Mouse (Mus musculus) limb, embryonic 13.5 days (tissue): ENCODE data around the gene Rmi2. TPM values are rescaled to one million over a fixed set of nuclear protein-coding genes. Genes with fewer than 3 reads are reported as not detected.
"Not testable (repeated sequence)": the region's sequence is repeated elsewhere in the genome, so short reads cannot be mapped to it uniquely, and the experiment has no call there.

Experiments
- ATAC-seq: fragments of 200-750 bp; cut with Nextera tagmentation; 2 replicates; pipeline ENCODE4 v1.8.0; 2017; ENCODE audit warnings: low read depth, moderate number of reproducible peaks, moderate TSS enrichment; ENCODE audit not compliant: low FRiP score
- H3K27ac ChIP-seq: fragments of 300-500 bp; sonication (generic); 2 replicates; pipeline ENCODE4 v1.5.1; 2015; ENCODE audit warnings: inconsistent platforms, mild to moderate bottlenecking, moderate library complexity
- H3K27me3 ChIP-seq: fragments of 300-500 bp; sonication (generic); 2 replicates; pipeline ENCODE4 v1.6.1; 2015; ENCODE audit warnings: mild to moderate bottlenecking, inconsistent platforms
- H3K36me3 ChIP-seq: fragments of 300-500 bp; sonication (generic); 2 replicates; pipeline ENCODE4 v1.6.1; 2015; ENCODE audit warnings: inconsistent platforms, mild to moderate bottlenecking, moderate library complexity
- H3K4me1 ChIP-seq: fragments of 300-500 bp; sonication (generic); 2 replicates; pipeline ENCODE4 v1.6.1; 2015; ENCODE audit warnings: inconsistent platforms
- H3K4me2 ChIP-seq: fragments of 300-500 bp; sonication (generic); replicated peaks from 2 replicates; pipeline ENCODE4 v1.6.1; 2015; ENCODE audit warnings: inconsistent platforms, mild to moderate bottlenecking, moderate library complexity
- H3K4me3 ChIP-seq: fragments of 300-500 bp; sonication (generic); 2 replicates; pipeline ENCODE4 v1.5.1; 2015; ENCODE audit warnings: moderate library complexity, mild to moderate bottlenecking, inconsistent platforms
- H3K9ac ChIP-seq: fragments of 300-500 bp; sonication (generic); 2 replicates; pipeline ENCODE4 v1.6.1; 2015; ENCODE audit warnings: mild to moderate bottlenecking, inconsistent platforms
- H3K9me3 ChIP-seq: fragments of 300-500 bp; sonication (generic); 2 replicates; pipeline ENCODE4 v1.6.1; 2016; ENCODE audit warnings: inconsistent platforms
- WGBS: fragments of 180-500 bp; shearing (Covaris S2); methylation state at CpG from one replicate; pipeline ENCODE4 v1.1.7; 2015; 5-methylcytosine and 5-hydroxymethylcytosine counted together
- polyA plus RNA-seq: library from polyadenylated mRNA; unstranded; fragments of >200 nt; fragmentation: Nextera tagmentation; extraction: Ambion mirVana; gene quantifications from 2 replicates; pipeline ENCODE4 v1.2.1, GENCODE M21; 2015

The Rmi2 gene
- polyA plus RNA-seq, result 4.2 and 4.8 TPM in 2 replicates

GRCm38 (mm10) chr16:10834911-10835587 lies at the start of gene Rmi2:
Gene Rmi2 (plus strand): TSS chr16:10835059.
- peak within 1 kb of the TSS; percentile 85 for H3K9ac ChIP-seq
- H3K27me3 ChIP-seq, result no peaks in the 10 kb centered on the region
- no peaks in the 10 kb centered on the region for H3K36me3 ChIP-seq
- peak; percentile 92 for ATAC-seq
- H3K9me3 ChIP-seq, result no peaks in the 10 kb centered on the region
- peak within 1 kb of the TSS; percentile 87 for H3K4me3 ChIP-seq
- WGBS, result under 1% methylated on average over 47 of the region's 69 CpGs
- peak within 1 kb of the TSS; percentile 90 for H3K27ac ChIP-seq
- H3K4me2 ChIP-seq, result peak within 1 kb of the TSS; percentile 83
- peaks cover 51% of the 10 kb centered on the region for H3K4me1 ChIP-seq

- H3K9me3 ChIP-seq, result no peaks in the 10 kb centered on the region
- peak within 1 kb of the TSS; percentile 97 for H3K4me2 ChIP-seq
- H3K27me3 ChIP-seq, result no peaks in the 10 kb centered on the region
- under 1% methylated on average over 50 of the region's 59 CpGs for WGBS
- peak within 1 kb of the TSS; percentile 99 for H3K27ac ChIP-seq
- H3K9ac ChIP-seq, result peak within 1 kb of the TSS; percentile 89
- H3K4me1 ChIP-seq, result peaks cover 52% of the 10 kb centered on the region
- H3K4me3 ChIP-seq, result peak within 1 kb of the TSS; percentile 62
- 0 out of 2 replicates have a peak, but pooled peaks cover 5% of the 10 kb centered on the region for H3K36me3 ChIP-seq
- peak; percentile 89 for ATAC-seq
These were observed 49.3 kb upstream of the Rmi2 start, which contains the start of gene Socs1 for GRCm38 (mm10) chr16:10785371-10786231. Gene Socs1 (minus strand): TSS chr16:10785536.

DNA sequence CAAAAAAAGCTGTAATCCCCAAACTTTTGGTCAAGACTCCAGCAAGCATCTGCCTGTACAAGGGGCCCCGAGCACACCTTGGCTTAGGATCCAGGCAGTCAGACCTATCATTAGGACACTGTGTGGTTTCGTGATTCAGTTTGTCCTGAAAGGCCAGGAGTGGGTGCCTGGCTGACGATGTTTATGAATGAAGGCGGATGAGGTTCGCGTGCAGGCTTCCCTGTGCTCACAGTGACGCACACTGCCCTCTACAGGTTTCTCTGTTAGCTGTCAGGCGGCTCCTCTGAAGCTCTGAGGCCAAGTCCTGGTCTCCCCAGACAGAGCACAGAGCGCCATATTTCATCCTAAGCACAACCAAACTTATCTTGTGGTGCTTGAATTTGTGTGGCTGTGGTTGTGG lies 48.6 kb upstream of the Rmi2 start:
- H3K4me3 ChIP-seq, result peak overlapping the region; percentile 62
- 1% methylated on average over 9 of the region's 9 CpGs for WGBS
- H3K9ac ChIP-seq, result peak overlapping the region; percentile 89
- H3K4me1 ChIP-seq, result peaks cover 46% of the 10 kb centered on the region
- peak overlapping the region; percentile 97 for H3K4me2 ChIP-seq
- H3K36me3 ChIP-seq, result 0 out of 2 replicates have a peak, but pooled peaks cover 5% of the 10 kb centered on the region
- peak overlapping the region; percentile 99 for H3K27ac ChIP-seq
- no peaks in the 10 kb centered on the region for H3K9me3 ChIP-seq
- ATAC-seq, result peak; percentile 4; the same call in 1 of the 2 replicates
- H3K27me3 ChIP-seq, result no peaks in the 10 kb centered on the region

GRCm38 (mm10) chr16:10786782-10787547 lies 47.9 kb upstream of the Rmi2 start:
- peak overlapping the region; percentile 99; the same call in 1 of the 2 replicates for H3K27ac ChIP-seq

DNA sequence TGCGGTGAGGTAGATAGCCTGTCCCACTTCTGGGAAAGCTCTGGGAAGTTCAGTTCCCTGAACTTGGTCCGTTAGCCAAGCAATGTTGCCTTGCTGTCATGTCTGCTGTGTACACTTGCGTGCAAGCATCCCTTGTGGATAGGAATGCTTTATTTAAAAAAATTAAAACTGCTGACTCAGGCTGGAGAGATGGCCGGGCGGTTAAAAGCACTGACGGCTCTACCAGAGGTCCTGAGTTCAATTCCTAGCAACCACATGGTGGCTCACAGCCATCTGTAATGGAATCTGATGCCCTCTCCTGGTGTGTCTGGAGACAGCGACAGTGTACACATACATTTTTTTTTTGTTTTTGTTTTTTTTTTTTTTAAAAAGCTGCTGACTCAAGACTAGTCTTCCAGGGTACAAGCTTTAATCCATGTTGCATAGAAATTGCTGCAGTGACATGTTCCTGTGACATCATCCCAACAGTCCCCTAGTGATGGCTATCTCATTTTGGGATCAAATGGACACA lies 47.3 kb upstream of the Rmi2 start:
- no peak overlapping the region for H3K4me3 ChIP-seq
- no peaks in the 10 kb centered on the region for H3K9me3 ChIP-seq
- ATAC-seq, result no peak
- H3K36me3 ChIP-seq, result 0 out of 2 replicates have a peak, but pooled peaks cover 3% of the 10 kb centered on the region
- H3K4me1 ChIP-seq, result peaks cover 32% of the 10 kb centered on the region
- peak overlapping the region; percentile 99; the same call in 1 of the 2 replicates for H3K27ac ChIP-seq
- no peak overlapping the region for H3K4me2 ChIP-seq
- 83% methylated on average over 7 of the region's 7 CpGs for WGBS
- no peak overlapping the region for H3K9ac ChIP-seq
- no peaks in the 10 kb centered on the region for H3K27me3 ChIP-seq

More at GRCm38 (mm10) chr16:10786782-10787547, 47.9 kb upstream of the Rmi2 start:
- WGBS, result 67% methylated on average over 4 of the region's 4 CpGs
- H3K36me3 ChIP-seq, result 0 out of 2 replicates have a peak, but pooled peaks cover 5% of the 10 kb centered on the region
- no peak overlapping the region for H3K4me3 ChIP-seq
- H3K27me3 ChIP-seq, result no peaks in the 10 kb centered on the region
- no peak for ATAC-seq
- no peak overlapping the region for H3K9ac ChIP-seq
- H3K4me2 ChIP-seq, result peak overlapping the region; percentile 97
- H3K9me3 ChIP-seq, result no peaks in the 10 kb centered on the region
- H3K4me1 ChIP-seq, result peaks cover 39% of the 10 kb centered on the region

DNA sequence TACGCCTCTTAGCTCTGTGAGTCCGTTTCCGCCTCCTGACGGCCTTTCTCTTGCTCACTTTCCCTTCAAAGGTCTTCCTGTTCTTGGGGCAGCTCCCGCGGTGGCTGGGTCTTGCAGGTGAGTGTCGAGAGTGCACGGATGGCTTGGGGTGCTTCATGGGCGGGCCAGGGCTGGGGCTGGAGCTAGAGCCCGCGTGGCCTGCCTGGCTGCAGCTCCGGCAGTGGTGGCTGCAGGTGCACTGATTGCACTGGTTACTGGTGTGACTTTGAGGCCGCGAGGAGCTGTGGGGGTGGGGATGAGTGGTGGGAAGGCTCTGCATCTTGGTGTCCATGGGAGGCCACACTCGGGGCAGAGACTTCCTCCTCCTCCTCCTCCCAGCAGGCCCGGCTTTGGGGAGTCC lies 46.6 kb upstream of the Rmi2 start, which contains the start of gene Tnp2:
TSS of gene Tnp2 (minus strand) at position 390 of the 400 bp plus-strand sequence.
- Histone ChIP-seq H3K4me2 (no peak within 1 kb of the TSS), H3K27ac (no peak within 1 kb of the TSS), H3K9me3 (no peaks in the 10 kb centered on the region), H3K9ac (peak within 1 kb of the TSS; percentile 3; the same call in 1 of the 2 replicates), H3K4me1 (peaks cover 26% of the 10 kb centered on the region), H3K27me3 (no peaks in the 10 kb centered on the region), H3K36me3 (no peaks in the 10 kb centered on the region), H3K4me3 (no peak within 1 kb of the TSS)
- no peak for ATAC-seq
- 36% methylated on average over 15 of the region's 16 CpGs for WGBS

DNA sequence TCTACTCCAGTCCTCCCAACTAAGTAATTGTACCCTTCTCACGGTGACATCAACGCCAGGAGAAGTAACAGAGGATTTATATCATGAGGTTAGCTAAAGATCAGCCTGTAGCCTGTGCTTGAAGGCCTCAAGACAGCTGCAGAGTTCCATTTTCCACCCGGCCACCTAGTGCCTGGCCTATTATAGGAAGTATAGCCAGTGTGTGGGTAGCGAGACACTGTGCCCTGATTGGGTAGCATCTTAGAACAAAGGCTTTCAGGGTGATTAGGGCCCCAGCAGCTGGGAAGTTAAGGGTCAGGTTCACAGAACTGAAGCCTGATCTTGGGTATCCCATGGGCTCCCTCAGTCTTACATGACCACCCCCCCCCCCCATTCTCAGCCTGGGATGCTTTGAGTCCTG lies 46.0 kb upstream of the Rmi2 start:
- H3K9me3 ChIP-seq, result no peaks in the 10 kb centered on the region

DNA sequence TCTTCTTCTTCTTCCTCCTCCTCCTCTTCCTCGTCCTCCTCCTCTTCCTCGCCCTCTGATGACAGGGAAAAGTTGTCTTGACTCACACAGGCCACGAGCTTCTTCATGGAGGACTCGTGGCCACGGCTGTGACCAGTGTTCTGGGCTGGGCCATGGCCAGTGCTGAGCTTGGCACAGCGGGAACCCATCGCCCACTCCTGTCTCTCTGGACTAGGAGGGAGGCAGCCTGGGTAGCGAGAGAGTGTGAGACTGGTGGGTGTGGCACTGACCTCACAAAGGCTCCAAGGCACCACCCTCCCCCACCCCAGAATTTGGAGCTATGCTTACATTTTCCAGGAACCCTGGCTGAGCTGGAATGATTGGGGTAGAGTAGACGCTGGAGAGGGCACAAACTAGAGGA lies 44.2 kb upstream of the Rmi2 start, which contains the start of gene Prm3:
TSS of gene Prm3 (minus strand) at position 213 of the 400 bp plus-strand sequence.
- no peak within 1 kb of the TSS for H3K4me3 ChIP-seq
- 68% methylated on average over 9 of the region's 9 CpGs for WGBS

More for the DNA sequence above, 46.0 kb upstream of the Rmi2 start:
- no peak overlapping the region for H3K27ac ChIP-seq
- H3K4me1 ChIP-seq, result peaks cover 20% of the 10 kb centered on the region
- ATAC-seq, result no peak
- no peak overlapping the region for H3K4me3 ChIP-seq
- no peak overlapping the region for H3K9ac ChIP-seq
- H3K4me2 ChIP-seq, result no peak overlapping the region
- H3K36me3 ChIP-seq, result no peaks in the 10 kb centered on the region
- H3K27me3 ChIP-seq, result no peaks in the 10 kb centered on the region
- WGBS, result 51% methylated on average over 4 of the region's 4 CpGs

DNA sequence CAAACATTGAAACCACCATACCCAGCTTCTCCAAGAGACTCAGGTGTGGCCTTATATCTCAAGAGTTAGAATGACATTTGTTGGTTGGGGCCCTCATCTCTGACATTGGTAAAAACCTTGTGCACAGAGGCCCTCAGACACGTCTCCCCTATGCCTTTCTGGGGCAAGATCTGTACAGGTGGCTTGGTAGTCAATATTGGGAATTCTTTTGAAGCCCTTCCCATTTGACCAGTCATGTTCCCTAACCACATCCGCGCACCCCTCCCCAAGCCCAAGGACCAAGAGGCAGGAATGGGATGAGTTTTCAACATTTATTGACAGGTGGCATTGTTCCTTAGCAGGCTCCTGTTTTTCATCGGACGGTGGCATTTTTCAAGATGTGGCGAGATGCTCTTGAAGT lies 38.8 kb upstream of the Rmi2 start, which contains the start of gene Prm2:
TSS of gene Prm2 (minus strand) at position 101 of the 400 bp plus-strand sequence.
- Histone ChIP-seq H3K4me1 (no peaks in the 10 kb centered on the region), H3K9ac (no peak within 1 kb of the TSS), H3K4me3 (no peak within 1 kb of the TSS), H3K4me2 (no peak within 1 kb of the TSS), H3K9me3 (no peaks in the 10 kb centered on the region), H3K27ac (no peak within 1 kb of the TSS), H3K27me3 (peaks cover 33% of the 10 kb centered on the region), H3K36me3 (no peaks in the 10 kb centered on the region)
- ATAC-seq, result no peak
- WGBS, result 74% methylated on average over 6 of the region's 6 CpGs

More for the DNA sequence above, 44.2 kb upstream of the Rmi2 start, which contains the start of gene Prm3:
- H3K36me3 ChIP-seq, result no peaks in the 10 kb centered on the region
- H3K9ac ChIP-seq, result no peak within 1 kb of the TSS
- H3K9me3 ChIP-seq, result no peaks in the 10 kb centered on the region
- ATAC-seq, result no peak
- peaks cover 14% of the 10 kb centered on the region for H3K27me3 ChIP-seq
- no peak within 1 kb of the TSS for H3K27ac ChIP-seq
- H3K4me1 ChIP-seq, result peaks cover 17% of the 10 kb centered on the region
- H3K4me2 ChIP-seq, result no peak within 1 kb of the TSS

DNA sequence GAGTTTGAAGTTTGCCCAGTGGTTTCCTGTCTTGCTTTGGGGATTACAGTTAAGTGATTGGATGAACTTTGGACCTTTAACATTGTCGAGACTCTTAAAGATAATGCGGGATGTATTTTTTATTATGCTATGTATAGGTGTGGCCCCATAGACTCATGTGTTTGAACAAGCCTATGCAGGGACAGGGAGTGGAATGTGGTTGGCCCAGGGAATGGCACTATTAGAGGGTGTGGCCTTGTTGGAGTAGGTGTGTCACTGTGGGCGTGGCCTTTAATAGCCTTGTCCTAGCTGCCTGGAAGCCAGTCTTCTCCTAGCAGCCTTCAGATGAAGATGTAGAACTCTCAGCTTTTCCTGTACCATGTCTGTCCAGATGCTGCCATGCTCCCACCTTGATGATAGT lies 32.4 kb upstream of the Rmi2 start:
- peaks cover 11% of the 10 kb centered on the region for H3K4me1 ChIP-seq
- not testable (repeated sequence) for H3K27ac ChIP-seq, H3K4me3 ChIP-seq, H3K36me3 ChIP-seq, H3K27me3 ChIP-seq, H3K9me3 ChIP-seq, H3K4me2 ChIP-seq, ATAC-seq, H3K9ac ChIP-seq
- 86% methylated on average over 3 of the region's 3 CpGs for whole genome bisulfite sequencing
